Mouse (Mus musculus): ENCODE data around the gene Ppil6. TPM values are rescaled to one million over a fixed set of nuclear protein-coding genes. Genes with fewer than 3 reads are reported as not detected.

Ppil6 gene
- polyA plus RNA-seq, 1 experiment from 2014 or later, result 1.2 TPM

- ATAC-seq (ENCODE audit: insufficient read depth) (no peak), DNase-seq (no peak)
- Histone ChIP-seq H3K36me3 (ENCODE audit: insufficient read depth) (peaks cover 31% of the 10 kb centered on the region), H3K4me1 (ENCODE audit: insufficient read depth) (peaks cover 9% of the 10 kb centered on the region; the same call in 1 of the 2 replicates), H3K9me3 (ENCODE audit: low read depth, low read length) (no peaks in the 10 kb centered on the region), H3K27ac (ENCODE audit: low read depth) (no peak overlapping the region), H3K27me3 (ENCODE audit: insufficient read depth, low read length) (no peaks in the 10 kb centered on the region), H3K4me2 (no peak overlapping the region), H3K4me3 (ENCODE audit: low read depth, low read length) (no peak overlapping the region), H3K9ac (no peak overlapping the region)
- WGBS, result 48% methylated on average over 3 of the region's 3 CpGs
- TF ChIP-seq CTCF (IDR thresholded peaks at IDR 0.05; ENCODE audit: low read depth), result no peak
These were observed 33.1 kb downstream of the Ppil6 start for GRCm38 (mm10) chr10:41523386-41523785.

- no peaks in the 10 kb centered on the region for H3K27me3 ChIP-seq (ENCODE audit: insufficient read depth, low read length)
- no peak overlapping the region for H3K27ac ChIP-seq (ENCODE audit: low read depth)
- no peaks in the 10 kb centered on the region for H3K9me3 ChIP-seq (ENCODE audit: low read depth, low read length)
- H3K9ac ChIP-seq, result no peak overlapping the region
- DNase-seq (no peak), ATAC-seq (ENCODE audit: insufficient read depth) (no peak)
- H3K4me3 ChIP-seq (ENCODE audit: low read depth, low read length), result no peak overlapping the region
- no peak for TF ChIP-seq CTCF (IDR thresholded peaks at IDR 0.05; ENCODE audit: low read depth)
- peaks cover 8% of the 10 kb centered on the region; the same call in 1 of the 2 replicates for H3K4me1 ChIP-seq (ENCODE audit: insufficient read depth)
- no peak overlapping the region for H3K4me2 ChIP-seq
- peaks cover 52% of the 10 kb centered on the region for H3K36me3 ChIP-seq (ENCODE audit: insufficient read depth)
- 68% methylated on average over 1 of the region's 1 CpGs for WGBS
These were observed 35.5 kb downstream of the Ppil6 start for GRCm38 (mm10) chr10:41525696-41526095.

- H3K27me3 ChIP-seq (ENCODE audit: insufficient read depth, low read length), result no peaks in the 10 kb centered on the region
- H3K27ac ChIP-seq (ENCODE audit: low read depth), result no peak overlapping the region
- H3K4me1 ChIP-seq (ENCODE audit: insufficient read depth), result no peaks in the 10 kb centered on the region
- no peak overlapping the region for H3K4me2 ChIP-seq
- no peak overlapping the region for H3K4me3 ChIP-seq (ENCODE audit: low read depth, low read length)
- no peaks in the 10 kb centered on the region for H3K9me3 ChIP-seq (ENCODE audit: low read depth, low read length)
- 84% methylated on average over 5 of the region's 5 CpGs for WGBS
- peaks cover 78% of the 10 kb centered on the region for H3K36me3 ChIP-seq (ENCODE audit: insufficient read depth)
- DNase-seq (no peak), ATAC-seq (ENCODE audit: insufficient read depth) (no peak)
- no peak overlapping the region for H3K9ac ChIP-seq
- no peak for TF ChIP-seq CTCF (IDR thresholded peaks at IDR 0.05; ENCODE audit: low read depth)
These were observed 39.7 kb downstream of the Ppil6 start for GRCm38 (mm10) chr10:41529972-41530371.

GRCm38 (mm10) chr10:41535991-41536390, 45.8 kb downstream of the Ppil6 start:
- Histone ChIP-seq H3K36me3 (ENCODE audit: insufficient read depth) (peaks cover 44% of the 10 kb centered on the region), H3K27ac (ENCODE audit: low read depth) (no peak overlapping the region), H3K27me3 (ENCODE audit: insufficient read depth, low read length) (no peaks in the 10 kb centered on the region), H3K9ac (no peak overlapping the region), H3K4me3 (ENCODE audit: low read depth, low read length) (no peak overlapping the region), H3K9me3 (ENCODE audit: low read depth, low read length) (no peaks in the 10 kb centered on the region), H3K4me1 (ENCODE audit: insufficient read depth) (no peaks in the 10 kb centered on the region), H3K4me2 (no peak overlapping the region)
- 95% methylated on average over 2 of the region's 2 CpGs for WGBS
- DNase-seq (no peak), ATAC-seq (ENCODE audit: insufficient read depth) (no peak)
- TF ChIP-seq CTCF (IDR thresholded peaks at IDR 0.05; ENCODE audit: low read depth), result no peak

GRCm38 (mm10) chr10:41536714-41537113, 46.5 kb downstream of the Ppil6 start:
- peaks cover 38% of the 10 kb centered on the region for H3K36me3 ChIP-seq (ENCODE audit: insufficient read depth)
- no peak overlapping the region for H3K9ac ChIP-seq
- no peaks in the 10 kb centered on the region for H3K27me3 ChIP-seq (ENCODE audit: insufficient read depth, low read length)
- H3K4me1 ChIP-seq (ENCODE audit: insufficient read depth), result no peaks in the 10 kb centered on the region
- 93% methylated on average over 1 of the region's 1 CpGs for WGBS
- no peak overlapping the region for H3K27ac ChIP-seq (ENCODE audit: low read depth)
- H3K9me3 ChIP-seq (ENCODE audit: low read depth, low read length), result no peaks in the 10 kb centered on the region
- H3K4me3 ChIP-seq (ENCODE audit: low read depth, low read length), result no peak overlapping the region
- no peak for TF ChIP-seq CTCF (IDR thresholded peaks at IDR 0.05; ENCODE audit: low read depth)
- ATAC-seq (ENCODE audit: insufficient read depth), result no peak
- DNase-seq, result no peak
- no peak overlapping the region for H3K4me2 ChIP-seq

GRCm38 (mm10) chr10:41537226-41537982, 47.2 kb downstream of the Ppil6 start:
- peaks cover 36% of the 10 kb centered on the region for H3K36me3 ChIP-seq (ENCODE audit: insufficient read depth)
- 88% methylated on average over 4 of the region's 4 CpGs for WGBS

GRCm38 (mm10) chr10:41537983-41538330, 47.7 kb downstream of the Ppil6 start:
- no peaks in the 10 kb centered on the region for H3K27me3 ChIP-seq (ENCODE audit: insufficient read depth, low read length)
- no peak overlapping the region for H3K27ac ChIP-seq (ENCODE audit: low read depth)
- H3K36me3 ChIP-seq (ENCODE audit: insufficient read depth), result peaks cover 31% of the 10 kb centered on the region
- DNase-seq (no peak), ATAC-seq (ENCODE audit: insufficient read depth) (no peak)
- H3K4me3 ChIP-seq (ENCODE audit: low read depth, low read length), result no peak overlapping the region
- 87% methylated on average over 3 of the region's 3 CpGs for WGBS
- no peak overlapping the region for H3K9ac ChIP-seq
- no peak overlapping the region for H3K4me2 ChIP-seq
- H3K4me1 ChIP-seq (ENCODE audit: insufficient read depth), result no peaks in the 10 kb centered on the region
- TF ChIP-seq CTCF (IDR thresholded peaks at IDR 0.05; ENCODE audit: low read depth), result no peak
- H3K9me3 ChIP-seq (ENCODE audit: low read depth, low read length), result no peaks in the 10 kb centered on the region

More at GRCm38 (mm10) chr10:41537226-41537982, 47.2 kb downstream of the Ppil6 start:
- no peaks in the 10 kb centered on the region for H3K27me3 ChIP-seq (ENCODE audit: insufficient read depth, low read length)
- no peak for ATAC-seq (ENCODE audit: insufficient read depth)
- H3K4me2 ChIP-seq, result no peak overlapping the region
- H3K4me1 ChIP-seq (ENCODE audit: insufficient read depth), result no peaks in the 10 kb centered on the region
- no peaks in the 10 kb centered on the region for H3K9me3 ChIP-seq (ENCODE audit: low read depth, low read length)
- H3K9ac ChIP-seq, result no peak overlapping the region
- no peak for TF ChIP-seq CTCF (IDR thresholded peaks at IDR 0.05; ENCODE audit: low read depth)
- no peak overlapping the region for H3K27ac ChIP-seq (ENCODE audit: low read depth)
- no peak for DNase-seq
- no peak overlapping the region for H3K4me3 ChIP-seq (ENCODE audit: low read depth, low read length)

Data from lung, embryonic 14.5 days (tissue).